Mouse (Mus musculus) kidney, postnatal 0 days (tissue): ENCODE data around the gene Gucy2g. TPM values are rescaled to one million over a fixed set of nuclear protein-coding genes. Genes with fewer than 3 reads are reported as not detected.

Experiments used
- ATAC-seq: fragments of 200-750 bp; cut with Nextera tagmentation; replicated peaks from 2 replicates; pipeline ENCODE4 v1.8.0; 2017; ENCODE audit warnings: low read depth, moderate number of reproducible peaks, moderate TSS enrichment, moderate library complexity; ENCODE audit not compliant: low FRiP score
- DNase-seq: peaks from one replicate; pipeline ENCODE4 v3.0.0-alpha.2; 2016; ENCODE audit warnings: low spot score
- H3K27ac ChIP-seq: fragments of 300-500 bp; sonication (generic); 2 replicates; pipeline ENCODE4 v1.5.1; 2014; ENCODE audit warnings: mild to moderate bottlenecking
- H3K27me3 ChIP-seq: fragments of 300-500 bp; sonication (generic); 2 replicates; pipeline ENCODE4 v1.6.1; 2014; ENCODE audit warnings: low read length, mixed read lengths; ENCODE audit not compliant: insufficient read depth
- H3K36me3 ChIP-seq: fragments of 300-500 bp; sonication (generic); 2 replicates; pipeline ENCODE4 v1.6.1; 2014; ENCODE audit warnings: low read length, mixed read lengths; ENCODE audit not compliant: insufficient read depth
- H3K4me1 ChIP-seq: fragments of 300-500 bp; sonication (generic); replicated peaks from 2 replicates; pipeline ENCODE4 v1.6.1; 2014; ENCODE audit warnings: antibody characterized with exemption, low read length, mixed read lengths; ENCODE audit not compliant: insufficient read depth
- H3K4me2 ChIP-seq: fragments of 300-500 bp; sonication (generic); 2 replicates; pipeline ENCODE4 v1.6.1; 2014; ENCODE audit warnings: mild to moderate bottlenecking, low read length, moderate library complexity, mixed read lengths
- H3K4me3 ChIP-seq: fragments of 300-500 bp; sonication (generic); replicated peaks from 2 replicates; pipeline ENCODE4 v1.5.1; 2014; ENCODE audit warnings: low read depth, low read length
- H3K9ac ChIP-seq: fragments of 300-500 bp; sonication (generic); 2 replicates; pipeline ENCODE4 v1.6.1; 2014; ENCODE audit warnings: low read depth, low read length
- H3K9me3 ChIP-seq: fragments of 300-500 bp; sonication (generic); replicated peaks from 2 replicates; pipeline ENCODE4 v1.6.1; 2016; ENCODE audit warnings: low read length, inconsistent platforms, mixed read lengths
- CTCF ChIP-seq: IDR thresholded peaks from 2 replicates; pipeline ENCODE4 v1.5.1; 2016; ENCODE audit warnings: antibody characterized with exemption, low read depth, mild to moderate bottlenecking, moderate library complexity
- WGBS: fragments of 180-500 bp; shearing (Covaris S2); extraction: QIAGEN DNeasy Blood & Tissue Kit; methylation state at CpG from one replicate; pipeline ENCODE4 v1.1.7; 2014; 5-methylcytosine and 5-hydroxymethylcytosine counted together
- polyA plus RNA-seq: library from polyadenylated mRNA; unstranded; fragments of >200 nt; fragmentation: Nextera tagmentation; extraction: Ambion mirVana; gene quantifications from 2 replicates; pipeline ENCODE4 v1.2.1, GENCODE M21; 2015

Gene Gucy2g
- polyA plus RNA-seq, 1 experiment from 2014 or later = 0.34 TPM

GRCm38 (mm10) chr19:55191596-55191995, 49.4 kb downstream of the Gucy2g start:
- WGBS = 69% methylated on average over 2 of the region's 2 CpGs
- Histone ChIP-seq H3K4me2 (no peak overlapping the region), H3K4me1 (no peaks in the 10 kb centered on the region), H3K9ac (no peak overlapping the region), H3K36me3 (no peaks in the 10 kb centered on the region), H3K27me3 (no peaks in the 10 kb centered on the region), H3K27ac (no peak overlapping the region), H3K9me3 (no peaks in the 10 kb centered on the region), H3K4me3 (no peak overlapping the region)
- ATAC-seq (no peak), DNase-seq (no peak)
- no peak for TF ChIP-seq CTCF

- H3K4me3 ChIP-seq = no peak overlapping the region
- ATAC-seq = no peak
- H3K4me1 ChIP-seq = no peaks in the 10 kb centered on the region
- WGBS = 72% methylated on average over 5 of the region's 5 CpGs
- H3K27me3 ChIP-seq = no peaks in the 10 kb centered on the region
- no peak overlapping the region for H3K9ac ChIP-seq
- H3K36me3 ChIP-seq = no peaks in the 10 kb centered on the region
- no peak overlapping the region for H3K4me2 ChIP-seq
- H3K9me3 ChIP-seq = no peaks in the 10 kb centered on the region
- H3K27ac ChIP-seq = no peak overlapping the region
- no peak for TF ChIP-seq CTCF
- no peak for DNase-seq
These were observed 51.0 kb downstream of the Gucy2g start for GRCm38 (mm10) chr19:55190065-55190464.

DNA sequence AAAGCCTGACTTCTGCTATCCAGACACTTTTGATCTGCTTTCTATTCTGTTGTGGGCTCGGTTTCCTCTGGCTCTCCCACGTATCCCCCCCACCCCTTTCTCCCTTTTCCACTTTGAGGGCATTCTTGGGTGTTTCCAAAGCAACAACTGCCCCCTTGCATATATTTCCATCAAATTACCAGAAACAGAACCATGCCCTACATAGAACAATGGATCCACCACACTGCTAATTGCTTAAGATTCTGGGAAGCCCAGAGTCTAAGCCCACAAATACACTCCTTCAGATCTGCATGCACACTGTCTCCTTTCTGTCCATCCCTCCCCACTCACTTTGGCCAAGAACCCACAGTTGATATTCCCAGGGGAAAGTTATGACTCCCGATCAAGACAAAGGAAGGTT, 55.4 kb downstream of the Gucy2g start:
- Histone ChIP-seq H3K4me2 (no peak overlapping the region), H3K9ac (no peak overlapping the region), H3K4me3 (no peak overlapping the region), H3K9me3 (no peaks in the 10 kb centered on the region), H3K27me3 (no peaks in the 10 kb centered on the region), H3K36me3 (no peaks in the 10 kb centered on the region), H3K4me1 (no peaks in the 10 kb centered on the region), H3K27ac (no peak overlapping the region)
- DNase-seq (no peak), ATAC-seq (no peak)
- 60% methylated on average over 3 of the region's 3 CpGs for WGBS
- TF ChIP-seq CTCF = no peak

DNA sequence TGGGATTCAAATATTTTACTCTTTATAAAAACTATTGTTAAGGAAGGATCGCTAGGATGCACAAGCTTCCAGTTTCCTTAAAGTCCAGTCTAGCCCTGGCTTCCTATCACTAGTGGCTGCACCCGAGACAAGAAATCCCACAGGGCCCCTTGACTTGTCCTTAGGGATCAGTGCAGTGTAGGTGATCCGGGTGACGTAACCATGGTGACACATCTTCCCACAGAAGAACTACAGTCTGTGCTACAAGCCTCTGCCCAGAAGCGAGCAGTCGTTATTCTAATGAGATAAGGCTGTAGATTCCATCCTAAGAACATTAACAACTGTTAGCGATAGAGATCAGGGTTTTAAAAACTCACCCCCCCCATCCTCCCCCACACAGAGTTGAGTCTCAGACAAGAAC, 56.0 kb downstream of the Gucy2g start:
- no peaks in the 10 kb centered on the region for H3K27me3 ChIP-seq
- no peaks in the 10 kb centered on the region for H3K4me1 ChIP-seq
- H3K27ac ChIP-seq = no peak overlapping the region
- H3K4me2 ChIP-seq = no peak overlapping the region
- 66% methylated on average over 7 of the region's 7 CpGs for WGBS
- DNase-seq = no peak
- H3K9me3 ChIP-seq = no peaks in the 10 kb centered on the region
- no peak overlapping the region for H3K9ac ChIP-seq
- no peak overlapping the region for H3K4me3 ChIP-seq
- no peaks in the 10 kb centered on the region for H3K36me3 ChIP-seq
- no peak for ATAC-seq
- TF ChIP-seq CTCF = no peak

- Histone ChIP-seq H3K27ac (no peak overlapping the region), H3K27me3 (no peaks in the 10 kb centered on the region), H3K4me2 (no peak overlapping the region), H3K4me3 (no peak overlapping the region), H3K36me3 (no peaks in the 10 kb centered on the region), H3K9ac (no peak overlapping the region), H3K9me3 (no peaks in the 10 kb centered on the region), H3K4me1 (no peaks in the 10 kb centered on the region)
- 60% methylated on average over 7 of the region's 7 CpGs for WGBS
- ATAC-seq (no peak), DNase-seq (no peak)
- TF ChIP-seq CTCF = no peak
These were observed 56.6 kb downstream of the Gucy2g start for GRCm38 (mm10) chr19:55184442-55184841.

DNA sequence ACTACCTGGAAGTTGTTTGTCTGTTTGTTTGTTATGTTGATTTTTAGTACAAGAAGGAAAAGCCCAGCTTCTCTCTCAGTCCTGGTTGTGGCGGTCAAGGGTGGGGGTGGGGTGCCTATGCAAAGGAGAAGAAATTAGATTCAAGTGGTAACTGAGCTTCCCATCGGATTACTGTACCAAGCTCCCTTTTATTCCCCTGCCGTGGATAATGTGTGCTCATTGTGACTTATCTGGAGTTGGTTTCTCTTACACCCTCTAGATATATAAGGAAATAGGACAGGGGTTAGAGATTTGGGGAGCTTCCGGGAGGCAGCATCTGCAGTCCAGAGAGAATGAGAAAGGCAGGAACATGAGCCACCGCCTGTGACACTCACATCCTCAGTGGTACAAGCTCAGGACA, 60.6 kb downstream of the Gucy2g start, which contains the start of gene Tectb:
Gene Tectb, plus strand, starts transcription at position 301 of the 400 bp plus-strand sequence.
- WGBS = 83% methylated on average over 5 of the region's 5 CpGs
- no peak within 1 kb of the TSS for H3K27ac ChIP-seq
- no peak within 1 kb of the TSS for H3K9ac ChIP-seq
- H3K4me1 ChIP-seq = no peaks in the 10 kb centered on the region
- no peak for DNase-seq
- no peak for TF ChIP-seq CTCF
- no peak within 1 kb of the TSS for H3K4me2 ChIP-seq
- H3K4me3 ChIP-seq = no peak within 1 kb of the TSS
- H3K9me3 ChIP-seq = no peaks in the 10 kb centered on the region
- ATAC-seq = no peak
- no peaks in the 10 kb centered on the region for H3K36me3 ChIP-seq
- no peaks in the 10 kb centered on the region for H3K27me3 ChIP-seq

- WGBS = 91% methylated on average over 3 of the region's 3 CpGs
- ATAC-seq = no peak
- Histone ChIP-seq H3K9ac (no peak overlapping the region), H3K36me3 (no peaks in the 10 kb centered on the region), H3K4me3 (no peak overlapping the region), H3K9me3 (no peaks in the 10 kb centered on the region), H3K27ac (no peak overlapping the region), H3K27me3 (no peaks in the 10 kb centered on the region), H3K4me1 (no peaks in the 10 kb centered on the region), H3K4me2 (no peak overlapping the region)
- no peak for TF ChIP-seq CTCF
- no peak for DNase-seq
These were observed 63.9 kb downstream of the Gucy2g start for GRCm38 (mm10) chr19:55177143-55177542.
